Mouse (Mus musculus) layer of hippocampus, postnatal 36 days (tissue): ENCODE results near the gene Prrt3. TPM values are rescaled to one million over a fixed set of nuclear protein-coding genes. Genes with fewer than 3 reads are reported as not detected.

ENCODE experiments used
- DNase-seq, 2 experiments: peaks; one replicate each; pipeline ENCODE4 v3.0.0; 2022
- total RNA-seq, 2 experiments: library from RNA; stranded (reverse); gene quantifications; 2 replicates each; pipeline ENCODE4 v1.2.3; 2021

The Prrt3 gene
- 10 to 100 TPM; 52.8 to 54.1 TPM for total RNA-seq

DNA sequence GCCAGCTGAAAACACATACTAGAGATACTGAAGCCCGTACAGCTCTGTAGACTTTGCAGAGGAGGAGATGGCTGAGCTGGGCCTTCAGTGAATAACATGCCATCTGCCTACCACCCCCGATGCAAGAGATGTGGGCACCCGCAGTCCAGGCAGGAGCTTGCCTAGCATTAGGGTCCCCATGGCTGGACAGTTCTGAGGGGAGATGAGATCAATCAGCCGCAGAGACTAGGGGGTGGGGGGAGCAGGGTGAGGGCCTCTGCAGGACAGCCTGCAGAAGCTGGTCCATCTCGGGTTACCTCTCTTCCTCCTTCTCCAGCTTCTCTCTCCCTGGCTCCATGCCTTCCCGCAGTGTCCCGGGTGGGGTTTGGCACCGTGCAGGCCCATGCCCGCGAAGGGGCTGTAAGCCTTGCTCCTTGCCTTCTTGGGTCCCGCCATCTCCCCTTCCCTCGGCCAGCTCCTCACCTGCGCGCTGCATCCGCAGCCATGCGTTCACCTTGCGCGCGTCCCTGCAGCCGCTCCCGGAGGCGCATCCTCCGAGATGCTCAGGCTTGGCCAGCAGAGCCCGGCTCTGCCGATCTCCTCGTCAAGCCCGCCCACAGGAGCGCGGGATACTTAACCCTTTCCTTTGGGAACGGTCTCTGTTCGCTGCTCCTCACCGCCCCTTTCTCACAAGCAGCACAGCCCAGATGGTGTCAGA, at the start of gene Prrt3:
Gene Prrt3 (minus strand): TSS at position 544 of the 697 bp plus-strand sequence.
- DNase-seq: peak; percentile 73 to 75

- DNase-seq: no peak
Measured at GRCm38 (mm10) chr6:113543906-113544481, 42.3 kb upstream of the Prrt3 start.

- DNase-seq: no peak
Measured at GRCm38 (mm10) chr6:113541610-113542009, 39.9 kb upstream of the Prrt3 start.

DNA sequence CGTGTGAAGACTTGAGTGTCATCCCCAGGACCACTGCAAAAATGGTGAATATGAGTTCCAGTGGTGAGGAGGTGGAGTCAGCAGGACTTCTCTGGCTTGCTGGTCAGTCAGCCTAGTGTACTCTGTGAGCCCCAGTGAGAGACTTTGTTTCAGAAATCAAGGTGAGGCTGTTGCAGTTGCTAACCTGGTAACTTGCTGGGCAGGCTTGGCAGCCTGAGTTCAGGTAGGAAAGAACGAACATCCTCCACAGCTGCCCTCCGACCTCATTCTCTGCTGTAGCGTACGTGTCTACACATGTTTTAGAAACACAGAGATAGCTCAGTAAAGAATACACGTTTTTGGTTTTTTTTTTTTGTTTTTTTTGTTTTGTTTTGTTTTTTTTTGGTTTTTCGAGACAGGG, 33.2 kb upstream of the Prrt3 start:
- DNase-seq: no peak

- DNase-seq: no peak
Measured at GRCm38 (mm10) chr6:113531840-113532404, 30.2 kb upstream of the Prrt3 start.

- peak; percentile 91 to 93 for DNase-seq
Measured at GRCm38 (mm10) chr6:113530932-113531839, 29.5 kb upstream of the Prrt3 start, which contains the start of the genes Emc3 and Fancd2. Gene Emc3 (minus strand): TSS chr6:113531652. Gene Fancd2 (plus strand): TSS chr6:113531682.

- no peak for DNase-seq
Measured at GRCm38 (mm10) chr6:113523420-113523819, 21.7 kb upstream of the Prrt3 start.

GRCm38 (mm10) chr6:113522310-113522709, 20.6 kb upstream of the Prrt3 start:
- DNase-seq: no peak

GRCm38 (mm10) chr6:113517434-113518080, 15.8 kb upstream of the Prrt3 start:
- no peak for DNase-seq

DNA sequence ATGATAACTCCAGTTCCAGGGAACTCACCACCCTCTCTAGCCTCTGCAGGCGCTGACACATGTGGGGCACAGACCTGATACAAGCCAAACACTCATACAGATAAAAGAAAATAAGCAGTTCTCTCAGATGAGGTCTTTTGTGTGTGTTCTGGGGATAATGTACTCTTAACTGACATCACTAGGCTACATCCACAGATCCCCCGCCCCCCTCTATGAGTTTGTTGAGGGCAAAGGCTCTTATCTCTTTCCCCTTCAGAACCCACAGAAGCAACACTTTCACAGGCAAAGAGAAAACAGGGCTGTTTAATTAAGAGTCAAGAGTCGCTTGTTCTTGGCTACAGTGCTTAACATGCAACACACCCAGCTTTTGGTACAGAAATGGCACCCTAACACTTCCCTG, 12.9 kb upstream of the Prrt3 start:
- DNase-seq: no peak

GRCm38 (mm10) chr6:113513944-113514343, 12.2 kb upstream of the Prrt3 start:
- no peak for DNase-seq

DNA sequence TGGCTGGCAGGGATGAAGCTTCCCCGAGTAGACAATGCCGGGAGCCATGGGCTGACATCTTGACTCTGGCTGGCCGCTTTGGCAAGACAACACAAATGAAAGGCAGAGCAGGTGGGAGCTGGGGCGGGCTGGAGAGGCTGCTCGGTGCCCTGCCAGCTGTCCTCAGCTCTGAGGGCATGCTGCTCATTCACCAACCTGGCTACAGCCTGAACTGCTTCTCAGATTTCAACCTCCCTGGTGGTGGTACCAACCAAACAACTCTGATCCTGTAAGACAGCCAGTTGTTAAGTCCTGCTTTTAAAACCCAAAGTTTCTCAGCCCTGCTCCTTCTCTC, 7.2 kb upstream of the Prrt3 start:
- no peak for DNase-seq

DNA sequence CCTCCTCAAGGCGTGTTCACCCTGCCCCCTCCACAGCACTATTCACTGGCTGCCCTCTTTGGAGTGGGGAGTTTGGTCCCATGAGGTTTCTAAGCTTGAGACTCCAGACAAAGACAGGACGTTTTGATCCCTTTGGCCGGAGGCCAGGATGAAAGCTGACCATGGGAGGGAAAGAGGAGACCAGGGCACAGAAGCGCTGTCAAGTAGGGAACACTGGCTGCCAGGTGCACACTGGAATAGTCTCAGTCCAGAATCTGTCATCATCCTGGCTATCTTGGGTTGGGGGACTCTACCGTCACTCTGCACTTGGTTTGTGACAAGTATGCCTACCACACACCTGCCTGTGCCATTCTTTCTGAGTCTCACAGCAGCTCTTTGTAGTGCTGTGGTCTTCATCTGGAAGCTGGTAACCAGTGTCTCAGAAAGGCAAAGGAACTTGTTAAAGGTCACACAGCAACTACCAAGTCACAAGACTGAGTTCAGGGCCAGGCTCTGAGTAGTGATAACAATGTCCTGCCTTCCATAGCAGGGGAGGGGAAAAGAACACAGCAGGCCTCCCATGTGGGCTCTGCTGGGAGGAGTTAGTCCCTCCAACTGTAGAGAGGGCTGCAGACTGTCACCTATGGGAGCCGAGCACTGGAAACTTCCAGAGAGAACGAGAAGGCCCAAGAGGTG, 6.7 kb upstream of the Prrt3 start:
- DNase-seq: no peak

- no peak for DNase-seq
Measured at GRCm38 (mm10) chr6:113507130-113507529, 5.4 kb upstream of the Prrt3 start.

- no peak for DNase-seq
Measured at GRCm38 (mm10) chr6:113505689-113506088, 4.0 kb upstream of the Prrt3 start.

DNA sequence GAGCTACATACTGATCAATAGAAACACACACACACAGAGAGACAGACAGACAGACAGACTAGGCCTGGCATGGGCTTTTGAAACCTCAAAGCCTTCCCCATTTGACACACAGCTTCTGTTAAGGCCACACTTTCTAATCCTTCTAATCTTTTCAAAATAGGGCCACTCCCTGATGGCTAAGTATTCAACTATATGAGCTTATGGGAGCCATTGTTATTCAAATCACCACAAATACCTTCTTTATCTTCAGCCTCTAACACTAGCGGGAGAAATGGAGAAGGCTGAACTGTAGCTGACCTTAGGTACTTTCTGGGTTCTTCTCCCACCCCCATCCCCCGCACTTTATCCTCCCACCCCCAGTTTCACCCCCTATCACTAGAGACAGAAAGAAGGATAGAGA, 1.1 kb upstream of the Prrt3 start:
- no peak for DNase-seq

DNA sequence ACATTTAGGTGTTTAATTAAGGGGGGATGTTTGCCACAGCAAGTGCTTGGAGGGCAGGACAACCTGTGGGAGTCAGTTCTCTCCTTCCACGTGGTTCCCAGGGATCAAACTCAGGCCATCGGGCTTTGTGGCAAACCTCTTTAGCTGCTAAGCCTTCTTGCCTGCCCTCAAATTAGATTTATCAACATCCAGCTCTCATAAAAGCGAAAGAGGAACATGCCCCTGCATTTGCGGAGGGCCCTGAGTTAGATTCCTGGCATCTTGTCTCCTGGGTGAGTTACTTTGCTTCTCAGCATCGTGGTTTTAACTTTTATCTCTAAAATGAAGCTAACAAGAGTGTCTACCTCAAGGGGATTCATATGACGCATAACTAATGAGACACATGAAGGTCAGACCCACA, 2.4 kb downstream of the Prrt3 start:
- no peak for DNase-seq

DNA sequence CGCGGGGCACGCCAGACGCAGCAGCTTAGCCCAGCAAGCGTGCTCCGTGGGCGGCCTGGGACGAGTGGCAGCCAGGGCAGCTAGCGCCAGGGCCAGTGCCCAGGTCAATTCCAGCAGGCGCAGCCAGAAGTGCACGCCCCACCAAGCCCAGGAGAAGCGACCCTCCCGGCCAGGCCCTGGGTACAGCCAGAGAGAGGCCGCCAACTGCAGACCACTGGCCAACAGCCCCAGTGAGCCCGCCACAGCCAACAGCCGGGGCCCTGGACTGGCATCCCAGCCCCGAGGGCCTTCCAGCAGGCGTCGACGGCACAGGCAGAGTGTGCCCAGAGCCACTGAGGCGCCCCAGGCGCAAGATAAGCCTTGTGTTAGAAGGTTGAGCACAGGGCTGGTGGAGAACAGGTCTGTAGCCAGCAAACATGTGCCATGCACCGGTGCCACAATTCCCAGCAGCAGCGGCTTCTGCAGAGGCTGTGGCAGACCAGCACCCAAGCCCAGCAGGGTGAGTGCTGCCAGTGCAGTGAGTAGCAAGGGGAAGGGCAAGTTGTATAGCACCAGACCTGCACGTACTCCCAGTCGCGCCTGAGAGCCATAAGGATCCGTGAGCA, 6.6 kb downstream of the Prrt3 start:
- no peak for DNase-seq

DNA sequence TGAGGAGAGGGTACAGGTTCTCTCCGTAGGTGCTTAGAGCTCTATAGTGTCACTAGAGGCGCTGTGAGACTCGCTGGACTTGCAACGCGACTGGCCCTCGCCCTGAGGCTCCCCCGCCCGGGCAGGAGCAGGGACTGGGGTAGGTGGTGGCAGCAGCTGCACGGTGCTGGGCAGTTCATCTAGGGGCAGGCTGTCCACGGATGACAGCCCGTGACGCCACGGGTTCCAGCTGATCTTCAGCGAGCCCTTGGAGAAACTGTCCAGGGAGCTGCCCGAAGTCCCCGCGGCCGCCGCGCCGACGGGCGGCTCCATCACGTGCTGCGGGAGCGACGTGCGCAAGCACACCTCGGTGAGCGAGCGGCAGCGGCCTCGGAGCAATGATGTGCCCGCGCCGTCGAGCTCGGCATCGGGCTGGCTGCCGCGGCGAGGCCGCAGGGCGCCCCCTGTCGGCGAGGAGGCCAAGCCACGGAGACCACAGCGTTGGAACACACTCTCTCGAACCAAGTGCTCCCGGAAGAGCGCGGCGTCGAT, 7.4 kb downstream of the Prrt3 start:
- peak; percentile 64 to 74 for DNase-seq

DNA sequence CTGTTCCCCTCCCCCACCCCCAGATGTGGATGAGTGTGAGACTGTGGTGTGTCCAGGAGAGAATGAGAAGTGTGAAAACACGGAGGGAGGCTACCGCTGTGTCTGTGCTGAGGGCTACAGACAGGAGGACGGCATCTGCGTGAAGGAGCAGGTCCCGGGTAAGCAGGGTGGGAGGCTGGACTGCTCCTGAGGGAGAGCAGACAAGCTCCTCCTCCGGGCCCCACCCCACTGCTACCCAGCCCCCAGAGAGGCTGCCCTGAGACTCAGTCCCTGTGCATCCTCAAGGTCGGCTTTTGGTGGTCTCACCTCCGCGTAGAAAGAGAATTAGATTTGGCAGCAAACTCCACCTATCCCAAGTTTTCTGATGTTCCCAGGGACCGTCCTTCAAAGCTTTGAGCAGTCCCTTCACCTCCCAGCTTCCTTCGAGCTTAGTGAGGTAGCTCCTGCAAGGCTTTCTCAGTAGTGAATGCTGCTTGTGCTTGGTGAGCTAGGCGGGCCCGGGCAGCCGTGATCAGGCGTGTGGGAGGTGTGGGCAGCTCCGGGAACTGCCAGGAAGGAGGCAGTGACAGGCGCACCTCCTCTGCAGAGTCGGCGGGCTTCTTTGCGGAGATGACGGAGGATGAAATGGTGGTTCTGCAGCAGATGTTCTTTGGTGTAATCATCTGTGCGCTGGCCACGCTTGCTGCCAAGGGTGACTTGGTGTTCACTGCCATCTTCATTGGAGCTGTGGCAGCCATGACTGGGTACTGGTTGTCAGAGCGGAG, 9.4 kb downstream of the Prrt3 start:
- DNase-seq: peak in 1 of 2 experiments; percentile 51
